Mouse (Mus musculus) yolk sac, embryonic 10.5 days (tissue): Measurements from ENCODE around the gene Ep300.

ENCODE experiments used
- DNase-seq: peaks from one replicate; pipeline ENCODE4 v3.0.0-alpha.2; 2017; ENCODE audit warnings: low spot score

Ep300 gene

DNA sequence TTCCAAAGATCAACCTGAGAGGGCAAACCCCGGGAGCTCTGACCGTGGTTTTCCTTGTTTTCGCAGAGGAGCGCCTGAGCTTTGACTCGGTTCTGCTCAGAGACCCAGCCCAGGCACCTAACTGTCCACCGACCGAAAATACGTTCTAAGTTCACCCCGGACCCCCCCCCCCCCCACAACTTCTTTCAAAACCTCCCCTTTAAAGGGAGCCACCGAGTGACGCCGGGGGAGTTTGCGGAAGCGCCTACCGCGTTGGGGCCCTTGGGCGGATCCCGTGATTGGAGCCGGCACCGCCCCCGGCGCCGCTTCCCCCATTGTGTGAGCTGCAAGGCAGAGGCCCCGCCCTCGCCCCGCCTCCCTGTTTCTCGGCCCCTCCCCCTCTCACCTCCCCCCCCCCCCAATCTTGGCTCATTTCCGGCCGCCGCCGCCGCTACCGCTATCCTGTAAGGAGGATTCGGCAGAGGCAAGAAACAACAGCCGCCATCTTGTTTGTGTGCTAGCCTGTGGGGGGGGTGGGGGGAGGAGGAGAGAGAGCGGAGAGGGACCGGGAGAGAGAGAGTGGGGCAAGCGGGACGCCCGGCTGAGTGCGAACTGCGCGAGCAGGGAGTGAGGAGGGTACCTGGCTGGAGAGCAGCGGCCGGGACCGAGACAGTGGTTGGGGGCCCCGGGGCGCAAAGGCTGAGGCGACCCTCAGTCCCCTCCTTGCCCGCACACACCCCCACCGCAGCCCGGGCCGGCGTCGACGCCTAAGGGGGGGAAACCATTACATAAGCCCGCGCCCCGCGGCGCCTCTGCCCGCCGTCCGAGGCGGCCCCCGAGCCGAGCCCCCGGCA, at the start of gene Ep300:
Gene Ep300 (plus strand): TSS at position 439 of the 833 bp plus-strand sequence.
- DNase-seq: peak; percentile 98

DNA sequence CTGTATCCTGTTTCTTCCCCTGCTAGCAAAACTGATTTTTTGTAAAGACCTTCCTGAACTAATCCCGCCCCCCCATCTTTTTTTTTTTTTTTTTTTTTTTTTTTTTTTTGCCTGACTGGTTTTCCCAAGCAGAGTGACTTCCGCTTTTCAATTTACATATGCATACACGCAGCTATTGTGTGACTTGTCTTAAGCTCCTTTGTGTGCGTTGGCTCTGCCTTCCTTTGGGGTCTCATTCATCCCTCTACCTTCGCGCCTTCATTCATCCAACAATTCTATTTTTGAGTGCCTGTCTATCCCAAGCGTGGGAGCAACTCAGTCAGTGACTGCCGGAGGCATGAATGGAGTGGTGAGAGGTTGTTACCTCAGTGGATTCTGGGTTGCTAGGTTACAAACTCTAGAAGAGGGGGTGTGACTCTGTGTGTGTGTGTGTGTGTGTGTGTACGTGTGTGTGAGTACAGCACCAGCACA, 49.2 kb upstream of the Ep300 start:
- DNase-seq: no peak

DNA sequence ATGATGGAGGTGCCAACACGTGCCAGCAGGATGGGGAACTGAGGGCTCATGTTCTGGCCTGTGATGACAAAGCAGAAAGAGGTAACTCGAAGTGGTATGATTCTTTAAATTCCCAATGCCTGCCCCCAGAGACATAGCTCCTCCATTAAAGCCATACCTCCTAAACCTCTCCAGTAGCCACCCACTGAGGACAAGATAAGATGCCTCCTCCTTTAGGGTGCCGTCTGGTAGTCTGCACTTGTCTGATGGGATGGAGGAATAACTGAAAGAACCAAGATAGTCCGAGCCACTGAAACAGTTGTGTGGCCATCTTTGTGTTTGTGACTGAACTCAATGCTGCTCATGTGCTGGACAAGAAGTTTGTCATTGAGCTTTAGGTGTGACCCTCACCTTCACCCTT, 47.0 kb upstream of the Ep300 start:
- DNase-seq: no peak

DNA sequence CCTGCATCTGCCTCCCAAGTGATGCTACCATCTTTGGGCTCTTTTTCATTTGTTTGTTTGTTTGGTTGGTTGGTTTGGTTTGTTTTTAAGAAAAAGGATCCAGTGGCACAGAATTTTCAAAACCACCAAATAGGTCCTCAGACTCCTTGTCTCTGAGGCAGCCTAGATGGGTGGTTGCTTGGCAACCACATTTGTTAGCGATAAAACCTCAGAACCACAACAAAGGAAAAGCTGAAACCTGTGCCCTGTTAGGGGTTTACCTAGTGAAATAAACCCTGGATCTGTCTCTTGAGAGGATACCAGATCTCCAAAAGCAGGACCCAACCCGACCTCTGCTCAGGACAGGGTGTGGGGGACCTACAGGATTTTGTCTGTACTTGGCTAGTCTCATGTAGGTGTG, 45.6 kb upstream of the Ep300 start:
- DNase-seq: no peak

DNA sequence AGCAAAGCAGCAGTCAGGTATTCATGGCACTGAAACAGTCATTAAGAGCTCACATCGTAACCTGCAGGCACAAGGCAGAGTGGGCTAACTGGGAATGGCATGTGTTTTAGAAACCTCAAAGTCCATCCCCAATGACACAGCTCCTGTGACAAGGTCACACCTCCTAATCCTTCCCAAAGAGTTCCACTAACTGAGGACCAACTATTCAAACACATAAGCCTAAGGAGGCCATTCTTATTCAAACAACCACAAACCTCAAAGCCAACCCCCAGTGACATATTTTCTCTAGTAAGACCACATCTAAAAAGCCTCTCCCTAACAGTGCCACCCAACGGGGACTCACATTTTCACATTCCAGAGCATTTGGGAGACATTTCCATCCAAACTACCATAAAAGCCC, 40.2 kb upstream of the Ep300 start:
- no peak for DNase-seq

DNA sequence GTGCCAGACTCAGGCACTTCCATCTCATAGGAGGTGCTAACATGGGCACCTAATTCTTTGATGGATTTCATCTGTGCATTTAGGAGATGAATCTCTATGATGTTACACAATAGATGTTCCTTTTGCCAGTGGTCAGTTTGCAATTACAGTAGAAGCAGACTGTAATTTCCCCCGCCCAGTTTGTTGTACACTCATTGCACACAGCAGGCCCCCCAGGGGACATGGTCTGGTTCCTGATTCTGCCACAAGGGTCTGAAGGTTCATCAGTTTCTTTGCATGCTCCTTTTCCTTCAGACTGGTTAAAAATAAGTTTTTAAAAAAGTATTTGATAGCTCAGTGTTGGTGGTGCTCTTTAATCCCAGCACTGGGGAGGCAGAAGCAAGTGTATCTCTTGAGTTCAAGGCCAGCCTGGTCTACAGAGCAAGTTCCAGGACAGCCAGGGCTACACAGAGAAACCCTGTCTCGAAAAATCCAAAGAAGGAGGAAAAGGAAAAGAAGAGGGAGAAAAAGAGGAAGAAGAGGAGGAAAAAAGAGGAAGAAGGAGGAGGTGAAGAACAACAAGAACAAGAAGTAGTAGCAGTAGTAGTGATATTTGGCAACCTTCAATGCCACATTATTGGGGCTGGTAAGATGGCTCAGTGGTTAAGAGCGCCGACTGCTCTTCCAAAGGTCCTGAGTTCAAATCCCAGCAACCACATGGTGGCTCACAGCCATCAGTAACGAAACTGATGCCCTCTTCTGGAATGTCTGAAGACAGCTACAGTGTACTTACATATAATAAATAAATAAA, 39.6 kb upstream of the Ep300 start:
- no peak for DNase-seq

DNA sequence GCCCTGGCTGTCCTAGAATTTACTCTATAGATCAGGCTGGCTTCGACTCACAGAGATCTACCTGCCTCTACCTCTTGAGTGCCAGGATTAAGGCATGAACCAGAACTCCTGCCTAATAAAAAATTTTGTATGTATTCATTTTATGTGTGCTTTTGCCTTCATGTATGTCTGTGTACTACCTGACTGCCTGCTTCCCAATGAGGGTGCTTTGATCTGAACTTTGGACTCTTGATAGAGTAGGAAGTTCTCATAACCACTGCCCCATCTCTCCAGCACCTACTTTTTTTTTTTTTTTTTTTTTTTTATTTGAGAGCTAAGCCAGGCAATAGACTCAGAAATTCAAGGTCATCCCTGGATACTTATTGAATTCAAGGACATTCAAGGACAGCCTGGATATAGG, 31.7 kb upstream of the Ep300 start:
- DNase-seq: no peak

DNA sequence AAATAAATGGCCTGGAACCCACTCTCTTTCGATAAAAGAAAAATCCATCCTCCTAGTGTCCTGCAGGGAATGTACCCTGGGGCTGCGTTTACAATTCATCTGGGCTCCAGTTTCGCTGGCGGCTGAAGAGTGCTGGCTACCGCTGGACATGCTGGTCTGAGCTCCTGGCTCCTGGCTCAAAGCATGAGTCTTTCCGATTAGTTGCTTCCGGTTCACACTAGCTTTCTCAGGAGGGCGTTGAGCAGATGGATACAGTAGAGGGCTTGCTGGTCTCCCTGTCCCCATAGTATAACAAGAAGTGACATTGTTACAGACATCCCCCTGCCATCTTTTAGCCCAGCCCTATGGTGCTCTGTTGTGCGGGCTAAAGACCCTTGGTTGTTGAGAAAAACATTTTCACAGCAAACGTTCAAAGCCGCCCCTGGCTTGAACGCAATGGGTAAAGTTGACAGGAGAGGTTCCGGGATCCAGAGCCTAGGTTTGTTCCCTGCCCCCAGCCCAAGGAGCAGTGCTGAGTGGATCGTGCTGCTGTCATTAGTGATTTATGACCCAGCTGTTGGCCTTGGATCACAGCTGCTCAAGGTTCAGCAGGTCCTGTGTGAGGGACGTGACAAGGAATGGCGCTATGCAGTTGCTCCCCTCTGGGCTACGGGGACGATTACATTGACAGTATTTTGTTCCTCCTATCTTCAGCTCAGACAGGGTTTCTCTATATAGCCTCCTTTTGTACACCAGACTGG, 30.4 kb upstream of the Ep300 start:
- DNase-seq: peak; percentile 88

DNA sequence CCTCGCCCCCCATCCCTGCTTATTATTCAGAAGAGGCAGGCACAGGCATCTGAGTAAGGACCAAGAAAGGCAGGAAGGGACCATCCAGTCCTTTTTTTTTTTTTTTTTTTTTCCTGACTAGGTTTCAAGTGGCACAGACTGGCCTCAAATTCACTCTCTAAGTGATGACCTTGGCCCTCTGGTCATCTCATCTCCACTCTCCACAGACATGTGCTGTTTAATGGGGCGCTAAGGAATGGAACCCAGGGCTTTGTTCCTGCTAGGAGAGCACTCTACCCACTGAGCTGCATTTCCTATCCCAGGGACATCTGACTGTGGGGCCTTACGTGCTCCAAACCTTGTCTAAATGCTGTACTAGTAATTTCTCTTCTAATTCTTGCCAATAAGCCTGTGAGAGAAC, 29.2 kb upstream of the Ep300 start:
- DNase-seq: no peak

DNA sequence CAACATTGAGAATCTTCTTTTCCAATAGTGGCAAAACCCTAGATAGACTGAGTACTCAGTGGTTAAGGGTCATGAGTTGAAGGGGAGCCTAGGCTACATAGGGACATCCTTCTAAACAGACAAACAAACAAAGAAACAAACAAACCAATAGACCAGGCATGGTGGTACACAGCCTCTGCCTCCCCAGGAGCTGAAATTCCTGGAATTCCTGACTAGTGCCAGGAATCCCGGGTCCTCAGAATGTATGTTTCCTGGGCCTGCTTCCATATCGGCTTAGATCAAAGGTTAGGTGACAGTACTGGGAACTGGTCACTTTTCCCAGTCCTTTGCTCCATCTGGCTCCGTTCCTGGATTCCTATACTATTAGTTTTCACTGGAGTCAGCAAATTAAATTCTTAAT, 23.6 kb upstream of the Ep300 start:
- peak; percentile 48 for DNase-seq

DNA sequence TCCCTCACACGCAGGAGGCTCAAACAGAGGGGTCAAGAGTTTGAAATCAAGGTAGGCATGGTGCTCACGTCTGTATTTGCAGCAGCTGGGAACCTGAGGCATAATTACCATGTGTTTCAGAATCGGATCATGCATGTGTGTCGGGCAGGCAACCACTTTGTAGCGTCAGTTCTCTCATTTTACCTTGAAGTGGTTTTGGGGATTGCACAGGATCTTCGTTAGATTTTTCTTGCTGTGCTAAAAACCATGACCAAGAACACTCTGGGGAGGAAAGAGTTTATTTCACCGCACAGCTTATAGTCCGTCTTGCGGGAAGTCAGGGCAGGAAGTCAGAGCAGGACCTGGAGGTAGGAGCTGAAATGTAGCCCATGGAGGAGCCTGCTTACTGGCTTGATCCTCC, 23.2 kb upstream of the Ep300 start:
- no peak for DNase-seq

DNA sequence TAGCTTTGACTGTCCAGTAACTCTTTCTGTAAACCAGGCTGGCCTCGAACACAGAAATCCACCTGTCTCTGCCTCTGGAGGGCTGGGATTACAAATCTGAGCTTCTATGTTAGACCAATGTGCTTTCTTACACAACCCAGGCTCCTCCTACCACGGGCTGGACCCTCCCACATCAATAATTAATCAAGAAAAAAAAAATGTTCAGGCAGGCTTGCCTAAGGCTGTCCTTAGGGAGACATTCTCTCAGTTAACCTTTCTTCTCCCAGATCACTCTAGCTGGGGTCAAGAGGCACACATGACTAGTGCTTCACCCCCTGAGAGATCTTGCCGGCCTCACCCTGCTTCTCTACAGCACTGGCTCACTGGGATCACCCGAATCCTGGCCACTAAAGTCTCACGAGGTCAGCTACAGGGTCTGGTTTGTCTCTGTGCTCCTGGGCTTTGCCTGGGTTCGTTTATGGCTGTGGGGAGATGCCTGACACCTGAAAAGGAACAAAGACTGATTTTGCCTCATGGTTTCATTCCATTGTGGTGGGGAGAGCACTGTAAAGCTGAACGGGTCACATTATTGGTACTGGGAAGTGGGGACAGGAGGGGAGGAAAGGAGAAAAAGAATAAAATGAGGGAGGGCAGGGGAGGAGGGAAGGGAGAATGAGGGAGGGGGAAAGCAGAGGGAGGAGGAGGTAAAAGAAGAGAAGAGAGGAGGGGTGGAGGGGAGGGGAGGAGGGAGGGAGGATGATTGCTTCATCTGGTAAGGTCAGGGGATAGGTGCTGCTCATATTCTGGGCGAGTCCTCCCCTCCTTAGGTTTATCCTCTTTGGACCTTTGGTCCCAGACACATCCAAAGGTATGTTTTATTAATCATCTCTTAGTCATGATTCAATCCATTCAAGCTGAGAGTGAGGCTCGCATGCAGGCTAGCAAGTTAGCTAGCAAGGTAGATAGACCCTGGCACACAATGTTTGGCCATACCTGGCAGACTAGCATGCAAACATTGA, 22.4 kb upstream of the Ep300 start:
- DNase-seq: peak; percentile 79

DNA sequence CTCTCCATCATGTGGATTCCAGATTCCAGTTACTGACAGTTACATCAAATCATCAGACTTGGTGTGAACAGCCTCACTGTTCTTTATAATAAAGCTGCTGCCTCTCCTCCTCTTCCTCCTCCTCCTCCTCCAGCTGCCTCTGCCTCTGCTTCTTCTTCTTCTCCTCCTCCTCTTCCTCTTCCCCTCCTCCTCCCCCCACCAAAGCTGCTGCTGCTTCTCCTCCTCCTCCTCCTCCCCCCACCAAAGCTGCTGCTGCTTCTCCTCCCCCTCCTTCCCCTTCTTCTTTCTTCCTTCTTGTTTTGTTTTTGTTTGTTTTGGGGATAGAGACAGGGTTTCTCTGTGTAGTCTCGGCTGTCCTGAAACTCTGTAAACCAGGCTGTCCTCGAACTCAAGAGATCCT, 17.1 kb upstream of the Ep300 start:
- DNase-seq: no peak

DNA sequence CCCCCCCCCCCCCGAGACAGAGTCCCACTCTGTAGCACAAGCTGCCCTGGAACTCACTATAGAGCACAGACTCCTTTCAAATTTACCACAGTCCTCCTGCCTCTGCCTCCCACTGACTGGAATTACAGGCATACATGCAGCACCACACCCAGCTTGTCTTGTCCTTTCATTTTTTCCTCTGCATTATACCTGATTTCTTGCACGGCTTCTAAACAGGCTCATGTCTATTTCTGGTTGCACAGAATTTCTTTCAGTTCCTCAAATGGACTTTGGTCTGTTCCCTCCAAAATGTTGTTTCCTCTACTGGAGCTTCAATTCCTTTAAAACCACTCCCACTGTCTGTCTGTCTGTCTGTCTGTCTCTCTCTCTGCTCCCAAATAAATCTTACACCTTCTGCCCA, 16.6 kb upstream of the Ep300 start:
- DNase-seq: no peak

DNA sequence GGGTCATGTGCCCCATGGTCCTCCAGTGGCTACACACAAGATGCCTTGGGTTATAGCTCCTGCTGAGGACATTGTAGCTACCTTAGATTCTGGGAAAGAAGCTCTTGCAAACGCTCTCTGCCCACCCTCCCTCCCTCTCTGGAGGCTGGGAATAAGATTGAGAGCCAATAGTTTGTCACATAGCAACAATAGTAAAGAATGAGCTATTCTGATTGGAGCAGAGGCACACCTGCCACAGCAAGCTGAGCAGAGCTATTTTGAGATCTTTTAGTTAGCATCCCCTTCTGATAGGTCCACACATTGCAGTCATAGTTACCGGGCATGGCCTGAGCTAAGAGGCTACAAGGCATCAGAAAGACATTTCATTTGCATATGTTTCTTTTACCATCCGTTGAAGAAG, 8.2 kb upstream of the Ep300 start:
- no peak for DNase-seq

DNA sequence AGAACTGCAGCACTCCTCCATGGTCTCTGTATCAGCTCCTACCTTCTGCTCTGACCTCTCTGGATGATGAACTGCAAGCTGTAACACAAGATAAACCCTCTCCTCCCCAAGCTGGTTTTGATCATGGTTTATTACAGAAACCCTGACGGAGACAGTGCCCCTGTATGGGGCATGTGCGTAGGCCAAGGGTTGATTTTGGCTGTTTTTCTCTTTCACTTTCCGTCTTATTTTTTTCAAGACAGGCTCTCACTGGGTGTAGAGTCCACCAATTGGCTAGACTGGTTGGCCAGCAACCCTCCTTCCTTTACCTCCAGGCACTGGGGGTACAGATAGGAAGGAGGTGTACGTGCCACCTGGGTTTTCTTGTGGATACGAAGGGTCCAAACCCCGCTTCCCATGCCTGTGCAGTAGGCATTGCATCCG, 7.4 kb upstream of the Ep300 start:
- no peak for DNase-seq

DNA sequence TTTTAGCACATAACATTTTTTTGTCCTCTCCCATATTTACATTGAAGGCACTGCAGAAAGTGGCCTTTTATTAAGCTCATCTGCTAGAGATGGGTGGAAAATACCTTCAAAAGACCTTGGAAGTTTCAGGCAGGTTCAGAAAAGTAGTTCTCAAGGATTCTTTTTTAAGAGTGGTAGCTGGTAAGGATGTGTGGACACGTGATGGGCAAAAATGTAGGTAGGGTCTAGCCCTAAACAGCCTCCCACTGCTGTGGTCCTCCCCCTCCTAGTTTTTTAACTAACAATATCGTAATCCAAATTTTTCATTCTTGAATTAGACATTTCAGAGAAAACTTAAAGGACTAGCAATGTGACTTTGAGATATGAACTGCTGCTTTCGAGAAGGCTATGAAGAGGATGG, 685 bp upstream of the Ep300 start:
- no peak for DNase-seq

DNA sequence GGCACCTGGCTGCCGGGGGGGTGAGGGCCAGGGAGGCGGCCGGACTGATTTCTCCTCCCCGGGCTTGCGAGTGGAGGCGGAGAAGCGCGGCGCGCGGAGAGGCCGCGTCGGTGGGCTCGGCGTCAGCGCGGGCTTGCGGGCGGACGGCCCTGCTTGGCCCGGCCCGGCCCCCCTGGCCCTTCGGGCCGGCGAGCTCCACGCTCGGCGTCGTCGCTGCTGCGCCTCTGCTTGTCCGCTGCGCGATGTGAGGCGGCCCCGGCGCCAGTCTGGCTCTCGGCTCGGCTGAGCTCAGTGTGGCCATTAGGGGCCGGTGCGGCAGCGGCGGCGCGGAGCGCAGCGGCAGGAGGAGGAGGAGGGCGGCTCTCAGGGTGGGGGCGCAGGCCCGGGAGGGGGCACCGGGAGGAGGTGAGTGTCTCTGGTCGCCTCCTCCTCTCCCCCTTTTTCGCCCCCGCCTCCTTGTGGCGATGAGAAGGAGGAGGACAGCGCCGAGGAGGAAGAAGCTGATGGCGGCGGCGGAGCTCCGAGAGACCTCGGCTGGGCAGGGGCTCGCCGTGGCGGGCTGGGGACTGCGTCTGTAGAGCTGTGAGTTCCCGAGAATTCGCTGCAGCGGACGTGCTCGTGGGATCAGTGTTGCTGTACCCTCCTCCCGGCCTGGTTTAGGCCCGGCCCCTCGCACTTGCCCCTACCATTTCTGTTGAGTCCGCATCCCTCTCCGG, 753 bp downstream of the Ep300 start:
- DNase-seq: peak; percentile 92

DNA sequence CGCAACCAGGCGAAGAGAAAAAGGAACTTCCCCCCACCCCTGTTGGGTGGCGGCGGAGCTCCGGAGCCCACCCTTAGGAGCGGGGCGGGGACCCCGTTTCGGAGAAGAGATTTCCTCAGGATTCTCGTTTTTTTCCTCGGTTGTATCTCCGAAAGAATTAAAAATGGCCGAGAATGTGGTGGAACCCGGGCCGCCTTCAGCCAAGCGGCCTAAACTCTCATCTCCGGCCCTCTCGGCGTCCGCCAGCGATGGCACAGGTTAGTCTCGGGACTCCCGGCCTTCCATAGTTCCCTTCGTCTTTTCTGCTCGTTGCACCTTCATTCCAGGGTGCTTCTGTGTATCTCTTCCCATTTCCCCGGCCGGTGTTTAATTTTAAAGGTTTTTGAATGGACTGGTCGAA, 1.3 kb downstream of the Ep300 start:
- no peak for DNase-seq

DNA sequence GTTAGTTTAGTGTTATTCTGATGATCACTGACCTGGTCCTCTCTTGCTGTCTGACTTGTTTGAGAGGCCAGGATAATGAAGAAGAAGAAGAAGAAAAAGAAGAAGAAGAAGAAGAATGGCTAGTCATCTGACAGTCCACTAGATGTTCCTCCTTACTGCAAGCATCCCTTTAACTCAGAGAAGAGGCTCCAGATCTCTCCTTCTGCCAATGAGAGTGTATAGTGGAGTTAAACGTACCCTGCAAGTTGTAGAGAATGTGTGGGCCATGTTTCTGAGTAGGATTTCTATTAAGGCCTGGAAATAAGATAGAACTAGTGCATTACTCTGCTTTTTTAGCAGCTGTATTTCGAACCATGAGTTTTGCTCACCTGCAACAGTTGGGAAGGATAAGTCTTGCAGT, 2.5 kb downstream of the Ep300 start:
- no peak for DNase-seq
